Mouse (Mus musculus) forebrain, embryonic 12.5 days (tissue): ENCODE measurements around the gene Mrpl52. TPM values are rescaled to one million over a fixed set of nuclear protein-coding genes. Genes with fewer than 3 reads are reported as not detected.

Experiments
- ATAC-seq: fragments of 200-750 bp; cut with Nextera tagmentation; 2 replicates; pipeline ENCODE4 v1.8.0; 2017; ENCODE audit warnings: moderate TSS enrichment; ENCODE audit not compliant: low FRiP score
- H3K27ac ChIP-seq: fragments of 300-500 bp; sonication (generic); 2 replicates; pipeline ENCODE4 v1.5.1; 2016; ENCODE audit warnings: mild to moderate bottlenecking
- H3K27me3 ChIP-seq: fragments of 300-500 bp; sonication (generic); 2 replicates; pipeline ENCODE4 v1.6.1; 2016; ENCODE audit warnings: mild to moderate bottlenecking
- H3K36me3 ChIP-seq: fragments of 300-500 bp; sonication (generic); replicated peaks from 2 replicates; pipeline ENCODE4 v1.6.1; 2016; ENCODE audit warnings: mild to moderate bottlenecking
- H3K4me1 ChIP-seq: fragments of 300-500 bp; sonication (generic); 2 replicates; pipeline ENCODE4 v1.6.1; 2016
- H3K4me2 ChIP-seq: fragments of 300-500 bp; sonication (generic); 2 replicates; pipeline ENCODE4 v1.6.1; 2016; ENCODE audit warnings: mild to moderate bottlenecking, moderate library complexity
- H3K4me3 ChIP-seq: fragments of 300-500 bp; sonication (generic); replicated peaks from 2 replicates; pipeline ENCODE4 v1.5.1; 2016; ENCODE audit warnings: mild to moderate bottlenecking
- H3K9ac ChIP-seq: fragments of 300-500 bp; sonication (generic); 2 replicates; pipeline ENCODE4 v1.6.1; 2016; ENCODE audit warnings: mild to moderate bottlenecking
- H3K9me3 ChIP-seq: fragments of 300-500 bp; sonication (generic); 2 replicates; pipeline ENCODE4 v1.6.1; 2016
- WGBS: fragments of 180-500 bp; shearing (Covaris S2); methylation state at CpG from one replicate; pipeline ENCODE4 v1.1.7; 2016; 5-methylcytosine and 5-hydroxymethylcytosine counted together
- polyA plus RNA-seq: library from polyadenylated mRNA; unstranded; fragments of >200 nt; fragmentation: Nextera tagmentation; extraction: Ambion mirVana; gene quantifications from 2 replicates; pipeline ENCODE4 v1.2.1, GENCODE M21; 2016

The Mrpl52 gene
- polyA plus RNA-seq, 1 experiment from 2014 or later, result 307 TPM

DNA sequence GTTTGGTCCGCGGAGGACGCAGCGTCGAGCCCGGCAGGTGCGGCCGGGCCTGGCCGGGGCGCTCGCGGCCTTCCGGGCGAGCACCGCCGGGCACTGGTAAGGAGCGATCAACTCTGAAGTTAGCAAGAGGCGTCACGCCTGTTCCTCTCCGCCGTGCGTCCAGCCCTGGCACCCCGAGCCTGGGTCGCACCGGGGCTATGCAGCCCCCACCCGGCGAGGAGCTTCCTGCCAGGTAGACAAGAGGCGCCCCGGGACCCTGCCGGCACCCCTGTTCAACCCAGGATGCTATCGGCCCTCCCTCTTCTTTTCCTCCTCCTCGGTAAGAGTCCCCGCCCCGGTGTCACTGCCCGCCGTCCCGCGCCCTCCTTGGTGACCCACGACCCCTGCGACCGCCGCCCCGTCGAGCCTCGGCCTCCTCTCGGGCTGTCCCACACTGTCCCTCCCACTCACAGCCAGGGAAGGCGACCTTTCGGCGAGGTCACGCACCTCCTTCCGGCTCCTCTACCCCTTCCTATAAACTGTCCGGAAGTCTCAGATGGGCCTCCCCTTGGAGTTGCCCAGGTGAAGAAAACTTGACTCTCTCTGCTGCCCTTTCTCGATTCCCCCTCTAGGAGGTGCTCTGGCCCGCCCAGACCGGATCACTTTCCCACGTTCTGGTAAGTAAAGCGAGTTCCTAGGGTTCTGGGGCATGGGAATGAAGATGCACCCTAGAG is 37.7 kb downstream of the Mrpl52 start:
- ATAC-seq, result peak; percentile 78
- Histone ChIP-seq H3K27me3 (no peaks in the 10 kb centered on the region), H3K4me1 (peaks cover 7% of the 10 kb centered on the region; the same call in 1 of the 2 replicates), H3K4me2 (peak overlapping the region; percentile 92), H3K36me3 (peaks cover 21% of the 10 kb centered on the region), H3K9me3 (no peaks in the 10 kb centered on the region), H3K4me3 (peak overlapping the region; percentile 82), H3K9ac (peak overlapping the region; percentile 79), H3K27ac (peak overlapping the region; percentile 69; the same call in 1 of the 2 replicates)
- 1% methylated on average over 50 of the region's 57 CpGs for WGBS

DNA sequence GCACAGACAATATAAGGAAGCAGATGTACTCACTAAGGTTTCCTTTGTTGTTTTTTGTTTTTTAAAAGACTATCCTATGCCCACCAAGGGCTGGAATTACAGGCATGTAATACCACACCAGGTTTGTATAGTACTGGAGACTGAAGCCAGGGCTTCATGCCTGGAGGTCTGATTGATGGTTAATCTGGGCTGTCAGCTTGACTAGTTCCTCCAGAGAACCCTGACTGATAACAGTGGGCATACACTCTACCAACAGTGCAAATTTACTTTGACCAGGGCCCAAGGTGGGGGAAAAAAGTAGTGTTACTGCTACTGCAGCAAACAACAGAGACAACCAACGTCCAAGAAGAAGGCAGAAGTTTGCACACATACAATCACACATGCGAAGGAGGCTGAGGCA is 44.8 kb downstream of the Mrpl52 start:
- Histone ChIP-seq H3K27ac (no peak overlapping the region), H3K4me1 (peaks cover 11% of the 10 kb centered on the region), H3K9me3 (no peaks in the 10 kb centered on the region), H3K36me3 (peaks cover 33% of the 10 kb centered on the region), H3K4me3 (no peak overlapping the region), H3K4me2 (no peak overlapping the region), H3K27me3 (no peaks in the 10 kb centered on the region), H3K9ac (no peak overlapping the region)
- WGBS, result 92% methylated on average over 2 of the region's 2 CpGs
- no peak for ATAC-seq

DNA sequence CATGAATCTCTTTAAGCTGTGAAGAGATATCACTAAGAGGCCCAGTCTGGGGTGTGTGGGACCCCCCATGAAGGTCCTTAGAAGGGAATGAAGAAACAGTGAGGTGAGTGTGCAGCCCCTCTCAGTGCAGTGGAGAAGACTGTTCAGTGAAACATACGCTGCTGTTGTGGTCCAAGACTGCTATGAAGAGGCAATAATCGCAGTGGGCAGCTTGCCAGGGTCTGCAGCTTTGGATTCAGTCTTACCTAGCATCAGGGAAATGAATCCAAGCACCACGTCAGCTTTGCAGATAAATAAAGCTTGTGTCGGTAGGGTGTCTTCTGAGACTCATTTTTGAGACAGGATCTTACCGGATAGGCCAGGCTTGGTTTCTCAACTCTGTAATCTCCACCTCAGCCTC is 46.0 kb downstream of the Mrpl52 start:
- H3K36me3 ChIP-seq, result peaks cover 29% of the 10 kb centered on the region
- 72% methylated on average over 5 of the region's 5 CpGs for WGBS
- no peak overlapping the region for H3K4me3 ChIP-seq
- H3K4me2 ChIP-seq, result no peak overlapping the region
- H3K27ac ChIP-seq, result no peak overlapping the region
- no peak for ATAC-seq
- H3K4me1 ChIP-seq, result peaks cover 22% of the 10 kb centered on the region
- H3K27me3 ChIP-seq, result peaks cover 11% of the 10 kb centered on the region
- H3K9me3 ChIP-seq, result no peaks in the 10 kb centered on the region
- H3K9ac ChIP-seq, result no peak overlapping the region

DNA sequence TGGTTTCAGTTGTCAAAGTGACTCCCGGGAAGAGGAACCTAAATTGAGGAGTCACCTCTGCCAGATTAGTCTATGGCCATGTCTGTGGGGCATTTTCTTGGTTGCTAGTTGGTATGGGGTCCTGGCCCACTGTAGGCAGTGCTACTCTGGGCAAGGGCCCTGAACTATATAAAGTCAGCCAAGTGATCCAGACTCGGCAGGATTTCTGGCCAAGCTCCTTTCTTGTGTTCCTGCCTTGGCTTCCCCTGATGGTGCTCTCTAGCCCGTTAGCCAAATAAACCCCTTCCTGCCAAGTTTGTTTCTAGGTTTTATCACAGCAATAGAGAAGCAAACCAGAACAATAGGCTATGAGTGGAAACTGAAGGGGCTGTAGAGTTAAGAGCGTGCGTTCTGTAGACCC is 48.0 kb downstream of the Mrpl52 start:
- H3K27ac ChIP-seq, result no peak overlapping the region
- WGBS, result 82% methylated on average over 5 of the region's 5 CpGs
- H3K4me1 ChIP-seq, result peaks cover 31% of the 10 kb centered on the region
- peaks cover 9% of the 10 kb centered on the region for H3K36me3 ChIP-seq
- no peak overlapping the region for H3K9ac ChIP-seq
- H3K27me3 ChIP-seq, result peaks cover 31% of the 10 kb centered on the region
- H3K9me3 ChIP-seq, result no peaks in the 10 kb centered on the region
- H3K4me3 ChIP-seq, result no peak overlapping the region
- H3K4me2 ChIP-seq, result no peak overlapping the region
- no peak for ATAC-seq

- WGBS, result under 1% methylated on average over 23 of the region's 23 CpGs
- peaks cover 31% of the 10 kb centered on the region for H3K4me1 ChIP-seq
- peaks cover 43% of the 10 kb centered on the region for H3K27me3 ChIP-seq
- H3K9ac ChIP-seq, result peak within 1 kb of the TSS; percentile 75
- H3K4me3 ChIP-seq, result peak within 1 kb of the TSS; percentile 58
- H3K27ac ChIP-seq, result peak within 1 kb of the TSS; percentile 75
- no peaks in the 10 kb centered on the region for H3K36me3 ChIP-seq
- peak within 1 kb of the TSS; percentile 91 for H3K4me2 ChIP-seq
- H3K9me3 ChIP-seq, result no peaks in the 10 kb centered on the region
- ATAC-seq, result peak; percentile 93
Measured at GRCm38 (mm10) chr14:54475941-54476844, 49.5 kb downstream of the Mrpl52 start, which contains the start of gene Rem2. TSS of gene Rem2 (plus strand) at chr14:54476100.

GRCm38 (mm10) chr14:54477172-54477909 is 50.6 kb downstream of the Mrpl52 start:
- Histone ChIP-seq H3K36me3 (no peaks in the 10 kb centered on the region), H3K27ac (no peak overlapping the region), H3K9ac (peak overlapping the region; percentile 75; the same call in 1 of the 2 replicates), H3K9me3 (no peaks in the 10 kb centered on the region), H3K4me2 (peak overlapping the region; percentile 91), H3K4me3 (peak overlapping the region; percentile 58), H3K4me1 (peaks cover 31% of the 10 kb centered on the region), H3K27me3 (peaks cover 43% of the 10 kb centered on the region)
- 70% methylated on average over 15 of the region's 15 CpGs for WGBS
- ATAC-seq, result no peak

Other genes with a start within 250 kb of the Mrpl52 start
- 234 and 241 TPM in 2 replicates for gene Dad1, start 172.8 kb upstream of the Mrpl52 start, polyA plus RNA-seq
- gene Abhd4, start 172.7 kb upstream of the Mrpl52 start, polyA plus RNA-seq, result 46.3 and 48.5 TPM in 2 replicates
- gene Olfr49, start 142.0 kb upstream of the Mrpl52 start, polyA plus RNA-seq, result not detected in 2 replicates
- gene Oxa1l, start 66.1 kb upstream of the Mrpl52 start, polyA plus RNA-seq, result 42.6 and 52.9 TPM in 2 replicates
- gene Slc7a7, start 9.1 kb upstream of the Mrpl52 start, polyA plus RNA-seq, result 4.2 and 5.4 TPM in 2 replicates
- 76.0 and 79.2 TPM in 2 replicates for gene Mmp14, start 4.7 kb downstream of the Mrpl52 start, polyA plus RNA-seq
- 26.2 and 29.8 TPM in 2 replicates for gene Lrp10, start 37.2 kb downstream of the Mrpl52 start, polyA plus RNA-seq
- 26.1 and 29.9 TPM in 2 replicates for gene Rem2, start 49.2 kb downstream of the Mrpl52 start, polyA plus RNA-seq
- gene Prmt5, start 90.6 kb downstream of the Mrpl52 start, polyA plus RNA-seq, result 122 and 125 TPM in 2 replicates
- gene Haus4, start 127.7 kb downstream of the Mrpl52 start, polyA plus RNA-seq, result 43.5 and 47.5 TPM in 2 replicates
- 37.5 and 47.3 TPM in 2 replicates for gene Ajuba, start 150.6 kb downstream of the Mrpl52 start, polyA plus RNA-seq
- 9.0 and 9.2 TPM in 2 replicates for gene 4931414P19Rik, start 179.1 kb downstream of the Mrpl52 start, polyA plus RNA-seq
- 395 and 399 TPM in 2 replicates for gene Psmb5, start 191.1 kb downstream of the Mrpl52 start, polyA plus RNA-seq
- 0.04 TPM in 1 of 2 replicates, not detected in the other for gene Psmb11, start 194.5 kb downstream of the Mrpl52 start, polyA plus RNA-seq
- not detected in 2 replicates for gene Gm17606, start 214.0 kb downstream of the Mrpl52 start, polyA plus RNA-seq
- 9.8 and 10.7 TPM in 2 replicates for gene Cdh24, start 214.5 kb downstream of the Mrpl52 start, polyA plus RNA-seq